Mouse (Mus musculus) lung, embryonic 15.5 days (tissue): ENCODE measurements at regions not wholly inside any gene's neighbourhood (a gene's known extent, or its start where the extent isn't known, plus 50 kb on each side); places are given as distances from the start of the nearest gene placed in this dataset.
"Not testable (repeated sequence)": the region's sequence is repeated elsewhere in the genome, so short reads cannot be mapped to it uniquely, and the experiment has no call there.

Experiments
- ATAC-seq: fragments of 200-750 bp; cut with Nextera tagmentation; 2 replicates; pipeline ENCODE4 v1.8.0; 2017; ENCODE audit warnings: moderate number of reproducible peaks, borderline replicate concordance; ENCODE audit not compliant: low FRiP score, low TSS enrichment; ENCODE audit errors: extremely low read depth
- H3K27ac ChIP-seq: fragments of 300-500 bp; sonication (generic); 2 replicates; pipeline ENCODE4 v1.5.1; 2015; ENCODE audit warnings: moderate library complexity, mild to moderate bottlenecking, inconsistent platforms
- H3K27me3 ChIP-seq: fragments of 300-500 bp; sonication (generic); 2 replicates; pipeline ENCODE4 v1.6.1; 2015; ENCODE audit warnings: inconsistent platforms
- H3K36me3 ChIP-seq: fragments of 300-500 bp; sonication (generic); 2 replicates; pipeline ENCODE4 v1.6.1; 2015; ENCODE audit warnings: inconsistent platforms
- H3K4me1 ChIP-seq: fragments of 300-500 bp; sonication (generic); 2 replicates; pipeline ENCODE4 v1.6.1; 2015; ENCODE audit warnings: inconsistent platforms
- H3K4me2 ChIP-seq: fragments of 300-500 bp; sonication (generic); 2 replicates; pipeline ENCODE4 v1.6.1; 2015; ENCODE audit warnings: inconsistent platforms, mild to moderate bottlenecking, moderate library complexity
- H3K4me3 ChIP-seq: fragments of 300-500 bp; sonication (generic); 2 replicates; pipeline ENCODE4 v1.5.1; 2015; ENCODE audit warnings: mild to moderate bottlenecking, inconsistent platforms
- H3K9ac ChIP-seq: fragments of 300-500 bp; sonication (generic); 2 replicates; pipeline ENCODE4 v1.6.1; 2015; ENCODE audit warnings: inconsistent platforms
- H3K9me3 ChIP-seq: fragments of 300-500 bp; sonication (generic); 2 replicates; pipeline ENCODE4 v1.6.1; 2016; ENCODE audit warnings: inconsistent platforms
- WGBS: fragments of 180-500 bp; shearing (Covaris S2); methylation state at CpG from one replicate; pipeline ENCODE4 v1.1.7; 2015; 5-methylcytosine and 5-hydroxymethylcytosine counted together

GRCm38 (mm10) chrX:94865531-94866502 lies 141.4 kb downstream of the Zxdb start:
- Histone ChIP-seq H3K27me3 (no peaks in the 10 kb centered on the region), H3K4me3 (peak overlapping the region; percentile 38), H3K27ac (peak overlapping the region; percentile 66), H3K4me2 (peak overlapping the region; percentile 67), H3K36me3 (no peaks in the 10 kb centered on the region), H3K9ac (peak overlapping the region; percentile 27; the same call in 1 of the 2 replicates), H3K9me3 (no peaks in the 10 kb centered on the region), H3K4me1 (no peaks in the 10 kb centered on the region)
- 15% methylated on average over 15 of the region's 18 CpGs for WGBS
- ATAC-seq: peak; percentile 99

- 87% methylated on average over 2 of the region's 2 CpGs for WGBS
- H3K9me3 ChIP-seq, ATAC-seq, H3K4me1 ChIP-seq, H3K4me3 ChIP-seq, H3K4me2 ChIP-seq, H3K9ac ChIP-seq, H3K36me3 ChIP-seq, H3K27ac ChIP-seq, H3K27me3 ChIP-seq: not testable (repeated sequence)
Measured at GRCm38 (mm10) chrX:94883547-94883946, 142.9 kb downstream of the Spin4 start.
